Mouse (Mus musculus) stomach, postnatal 0 days (tissue): ENCODE data around the gene Ate1.

Experiments used
- CTCF ChIP-seq: IDR thresholded peaks from 2 replicates; pipeline ENCODE4 v1.5.1; 2016; ENCODE audit warnings: antibody characterized with exemption, low read depth, mild to moderate bottlenecking, moderate library complexity
- EP300 ChIP-seq: optimal IDR thresholded peaks from 2 replicates; pipeline ENCODE3; 2016; ENCODE audit warnings: antibody characterized with exemption

GRCm38 (mm10) chr7:130510243-130510642 is 9.9 kb downstream of the Ate1 start:
- no peak for TF ChIP-seq CTCF
- no peak for TF ChIP-seq EP300
